Mouse (Mus musculus) adrenal gland, adult 18-20 months (tissue): ENCODE measurements at regions not wholly inside any gene's neighbourhood (a gene's known extent, or its start where the extent isn't known, plus 50 kb on each side); places are given as distances from the start of the nearest gene placed in this dataset.

Experiments
- DNase-seq, 2 experiments: peaks; one replicate each; pipeline ENCODE4 v3.0.0; 2021 to 2022; ENCODE audit warnings: low spot score in 2 of 2

DNA sequence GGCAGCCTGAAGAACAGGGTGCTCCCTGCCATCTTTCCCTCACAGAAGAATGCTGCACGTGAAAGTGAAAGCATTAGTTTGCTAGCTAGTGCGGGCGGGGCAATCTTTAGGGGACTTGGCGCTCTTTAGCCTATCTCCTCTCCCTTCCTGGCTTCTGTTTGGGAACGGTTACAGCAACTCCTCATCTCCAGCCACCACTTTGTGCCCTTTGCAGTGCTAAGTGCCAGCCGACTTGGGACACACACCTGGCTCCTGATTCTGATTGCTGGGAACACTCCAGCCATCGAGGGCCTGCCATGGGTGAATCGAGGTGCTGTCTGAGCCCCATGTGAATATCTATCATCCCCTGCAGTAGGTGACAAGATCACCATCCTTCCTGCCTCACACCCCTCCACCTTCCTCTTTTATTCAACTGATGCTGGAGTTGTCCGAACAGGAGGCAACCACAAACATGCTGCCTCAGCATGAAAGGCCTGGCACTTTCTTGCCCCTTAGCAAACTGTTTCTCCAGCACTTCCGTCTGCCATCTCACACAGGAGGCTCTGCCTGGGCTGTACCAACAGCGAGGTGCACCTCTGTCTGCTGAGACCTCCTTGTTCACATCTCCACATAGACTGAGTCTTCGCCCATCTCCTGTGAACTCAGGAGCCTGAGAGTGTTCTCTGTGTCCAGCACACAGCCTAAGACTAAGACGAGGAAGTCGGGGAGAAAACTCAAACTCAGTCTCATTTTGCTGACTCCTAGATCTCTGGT, 66.2 kb upstream of the Glrp1 start:
- no peak for DNase-seq

DNA sequence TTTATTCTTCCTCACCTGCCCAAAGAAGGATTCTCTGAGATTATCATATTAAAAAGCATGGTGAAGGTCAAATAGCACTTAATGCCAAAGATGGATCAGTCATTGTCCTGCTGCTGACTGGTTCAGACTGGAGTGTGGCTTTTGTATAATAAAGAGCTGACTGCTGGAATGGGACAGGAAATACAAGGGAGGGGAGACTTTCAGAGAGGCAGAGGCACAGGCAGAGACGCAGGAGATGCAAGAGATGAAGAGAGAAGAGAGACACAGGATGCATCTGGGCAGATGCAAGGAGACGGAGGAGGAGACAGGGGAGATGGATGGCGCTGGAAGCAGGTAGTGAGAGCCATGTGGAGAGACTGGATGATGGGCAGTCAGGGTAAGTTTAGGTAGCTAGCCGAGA, 65.4 kb upstream of the Glrp1 start:
- no peak for DNase-seq

DNA sequence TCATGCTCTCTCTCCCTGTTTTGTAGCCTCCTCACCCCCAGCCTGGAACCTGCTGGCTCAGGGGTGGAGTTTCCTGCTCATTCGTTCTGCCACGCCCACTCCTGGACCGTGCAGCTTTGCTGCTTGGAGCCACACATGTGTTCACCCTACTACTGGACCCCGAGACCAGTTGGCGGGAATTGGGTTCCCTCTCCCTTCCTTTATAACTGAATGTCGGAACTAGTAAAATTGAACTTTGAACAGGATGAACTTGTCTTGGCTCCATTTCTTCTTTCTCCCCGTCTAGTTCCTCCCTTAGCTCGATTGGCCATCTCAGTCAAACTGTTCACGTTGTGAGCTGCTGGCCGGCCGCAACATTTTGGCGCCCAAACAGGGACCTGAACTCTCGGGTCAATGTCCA, 62.3 kb upstream of the Glrp1 start:
- DNase-seq: no peak

DNA sequence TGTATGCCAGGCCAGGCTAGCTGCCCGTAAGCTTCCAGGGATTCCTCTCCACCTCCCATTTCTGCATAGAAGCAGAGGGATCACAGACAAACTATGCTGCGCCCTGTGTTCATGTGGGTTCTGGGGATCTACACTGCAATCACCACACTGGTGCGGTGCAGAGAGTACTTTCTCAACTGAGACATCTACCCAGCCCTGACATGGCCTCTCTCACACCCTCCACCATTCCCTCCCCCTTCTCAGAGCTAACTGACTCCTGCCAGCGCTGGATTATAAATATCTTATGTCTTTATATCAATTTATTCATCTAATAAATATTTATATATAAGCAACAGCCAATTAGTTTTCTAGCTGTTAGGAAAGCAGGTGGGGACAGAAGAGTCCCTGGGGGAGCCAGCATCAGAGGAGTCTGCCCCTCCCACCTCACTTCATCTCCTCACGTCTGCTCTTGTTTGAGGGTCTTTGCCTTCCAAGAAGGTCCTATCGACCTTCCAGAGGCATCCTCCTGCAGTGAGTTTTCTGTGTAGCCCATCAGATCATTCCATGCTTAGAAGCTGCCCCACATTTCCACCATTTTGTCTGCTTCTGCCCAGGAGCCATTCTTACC, 58.7 kb upstream of the Glrp1 start:
- no peak for DNase-seq

DNA sequence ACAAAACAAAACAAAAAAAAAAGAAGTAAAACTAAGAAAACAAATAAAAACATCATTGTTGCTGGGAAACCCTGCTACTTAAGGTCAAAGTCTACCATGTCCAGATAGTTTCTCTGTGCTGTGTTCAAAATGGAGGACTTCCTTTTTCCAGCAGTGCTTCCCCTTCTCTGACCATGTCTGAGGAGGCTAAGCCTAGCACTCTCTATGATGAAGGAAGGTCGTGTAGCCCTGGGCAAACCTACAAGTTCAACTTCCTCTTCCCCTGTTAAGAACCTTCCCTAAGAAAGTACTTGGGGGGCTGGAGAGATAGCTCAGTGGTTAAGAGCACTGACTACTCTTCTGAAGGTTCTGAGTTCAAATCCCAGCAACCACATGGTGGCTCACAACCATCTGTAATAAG, 57.3 kb upstream of the Glrp1 start:
- DNase-seq: no peak

DNA sequence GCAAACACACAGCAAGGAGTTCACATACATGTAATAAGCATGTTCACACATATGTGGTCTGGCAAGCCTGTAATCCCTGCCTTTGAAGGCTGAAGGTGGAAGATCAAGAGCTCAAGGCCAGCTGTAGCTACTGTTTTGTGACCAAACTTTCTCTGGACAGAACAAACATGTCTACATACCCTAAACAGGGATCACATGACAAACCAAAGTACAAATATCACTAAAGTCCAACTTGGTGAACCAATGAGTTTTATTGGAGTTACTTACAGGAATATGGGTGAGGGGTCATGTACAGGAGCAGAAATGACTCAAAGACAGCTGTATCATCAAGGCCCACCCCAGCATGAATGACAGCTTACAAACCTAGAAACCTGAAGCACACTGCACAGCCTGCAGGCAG, 56.6 kb upstream of the Glrp1 start:
- DNase-seq: no peak

DNA sequence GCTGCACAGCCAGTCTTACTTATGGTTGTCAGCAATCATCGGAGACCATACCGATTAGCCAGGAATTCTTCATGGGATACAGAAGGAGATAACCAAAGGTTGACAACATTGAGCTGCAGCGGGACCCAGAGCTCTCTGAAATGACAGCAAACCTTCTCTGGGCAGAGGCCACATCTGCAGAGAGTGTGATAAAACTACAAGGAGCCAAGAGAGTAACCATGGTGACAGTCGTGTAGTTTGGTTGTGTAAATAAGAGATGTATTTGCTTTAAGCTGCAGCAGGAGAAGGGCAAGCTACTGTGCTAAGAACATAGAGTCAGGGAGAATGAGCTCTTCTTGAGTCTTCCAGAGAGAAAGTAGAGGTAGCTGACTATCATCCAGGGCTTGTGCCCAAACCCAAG, 55.0 kb upstream of the Glrp1 start:
- DNase-seq: no peak

DNA sequence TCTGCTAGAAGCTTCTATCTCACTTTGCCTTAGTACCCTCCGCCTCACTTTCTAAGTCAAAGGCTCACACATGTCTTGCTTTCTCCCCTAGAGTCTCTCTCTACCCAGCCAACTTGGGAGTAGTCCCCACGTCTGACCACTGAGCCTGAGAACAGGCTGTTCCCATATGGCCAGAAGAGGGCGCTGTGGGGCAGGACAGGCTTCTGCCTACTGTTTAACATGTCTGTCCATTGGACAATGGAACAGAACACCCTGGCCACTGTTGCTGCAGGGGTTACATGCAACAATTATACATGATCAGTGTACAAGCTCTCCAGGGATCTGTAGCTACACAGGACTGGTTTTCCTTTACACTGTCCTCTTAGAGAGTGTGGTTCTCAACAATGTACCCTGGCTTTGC, 52.5 kb upstream of the Glrp1 start:
- DNase-seq: peak; percentile 87 to 88

DNA sequence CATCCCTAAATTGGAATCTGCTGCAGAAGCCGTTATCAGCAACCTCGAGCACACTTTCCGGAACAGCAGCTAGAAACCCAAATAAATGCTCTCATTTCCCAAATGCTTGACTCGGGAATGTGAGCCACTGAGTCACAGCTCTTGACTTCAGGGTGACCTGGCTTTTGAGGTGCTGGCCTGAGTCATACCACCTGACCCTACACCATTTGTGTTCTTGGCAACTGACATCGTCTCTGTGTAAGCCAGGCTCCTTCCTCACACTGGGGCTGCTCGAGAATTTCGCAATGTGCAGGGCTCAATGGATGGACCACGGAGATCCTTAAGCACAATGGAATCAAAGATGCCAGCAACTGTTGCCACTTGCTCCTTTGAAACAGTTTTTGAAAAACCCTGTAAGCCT, 50.9 kb upstream of the Glrp1 start:
- DNase-seq: no peak
